Mouse (Mus musculus) forelimb bud, embryonic 11.5 days (tissue): ENCODE measurements around the gene Tas2r129.
"Not testable (repeated sequence)": the region's sequence is repeated elsewhere in the genome, so short reads cannot be mapped to it uniquely, and the experiment has no call there.

Experiments used
- DNase-seq: peaks from one replicate; pipeline ENCODE4 v3.0.0-alpha.2; 2012; ENCODE audit warnings: low read depth, low spot score

Gene Tas2r129

GRCm38 (mm10) chr6:132950802-132951201, at the start of gene Tas2r129:
Gene Tas2r129, plus strand, starts transcription at chr6:132951102.
- DNase-seq, result no peak

- DNase-seq, result no peak
Measured at GRCm38 (mm10) chr6:132909351-132909750, 41.6 kb upstream of the Tas2r129 start, which contains the start of gene Tas2r125. Gene Tas2r125, plus strand, starts transcription at chr6:132909651.

GRCm38 (mm10) chr6:132941376-132941775, 9.5 kb upstream of the Tas2r129 start:
- DNase-seq, result not testable (repeated sequence)

GRCm38 (mm10) chr6:132957819-132958218, 6.9 kb downstream of the Tas2r129 start, which contains the start of gene Tas2r131:
Gene Tas2r131, minus strand, starts transcription at chr6:132957919.
- no peak for DNase-seq

- DNase-seq, result no peak
Measured at GRCm38 (mm10) chr6:132980865-132981264, 30.0 kb downstream of the Tas2r129 start, which contains the start of gene Tas2r109. Gene Tas2r109, minus strand, starts transcription at chr6:132980965.
